Mouse (Mus musculus) neural tube, embryonic 11.5 days (tissue): ENCODE measurements at regions not wholly inside any gene's neighbourhood (a gene's known extent, or its start where the extent isn't known, plus 50 kb on each side); places are given as distances from the start of the nearest gene placed in this dataset.

ENCODE experiments used
- ATAC-seq: fragments of 200-750 bp; cut with Nextera tagmentation; 2 replicates; pipeline ENCODE4 v1.8.0; 2017; ENCODE audit warnings: moderate number of reproducible peaks, mild to moderate bottlenecking, moderate TSS enrichment, moderate library complexity; ENCODE audit not compliant: insufficient read depth, low FRiP score, low TSS enrichment
- DNase-seq: peaks from one replicate; pipeline ENCODE4 v3.0.0-alpha.2; 2015; ENCODE audit warnings: low spot score
- H3K27ac ChIP-seq: fragments of 300-500 bp; sonication (generic); 2 replicates; pipeline ENCODE4 v1.5.1; 2014; ENCODE audit warnings: low read depth, mild to moderate bottlenecking, low read length
- H3K27me3 ChIP-seq: fragments of 300-500 bp; sonication (generic); 2 replicates; pipeline ENCODE4 v1.6.1; 2014; ENCODE audit warnings: mild to moderate bottlenecking, low read length, mixed read lengths; ENCODE audit not compliant: control insufficient read depth, insufficient read depth
- H3K36me3 ChIP-seq: fragments of 300-500 bp; sonication (generic); 2 replicates; pipeline ENCODE4 v1.6.1; 2014; ENCODE audit warnings: mild to moderate bottlenecking, low read length, moderate library complexity, mixed read lengths; ENCODE audit not compliant: control insufficient read depth, insufficient read depth
- H3K4me1 ChIP-seq: fragments of 300-500 bp; sonication (generic); 2 replicates; pipeline ENCODE4 v1.6.1; 2014; ENCODE audit warnings: low read length, mixed read lengths; ENCODE audit not compliant: control insufficient read depth, insufficient read depth
- H3K4me2 ChIP-seq: fragments of 300-500 bp; sonication (generic); 2 replicates; pipeline ENCODE4 v1.6.1; 2014; ENCODE audit warnings: low read depth, mild to moderate bottlenecking, moderate library complexity
- H3K4me3 ChIP-seq: fragments of 300-500 bp; sonication (generic); 2 replicates; pipeline ENCODE4 v1.5.1; 2014; ENCODE audit warnings: low read depth, low read length
- H3K9ac ChIP-seq: fragments of 300-500 bp; sonication (generic); 2 replicates; pipeline ENCODE4 v1.6.1; 2014; ENCODE audit warnings: mild to moderate bottlenecking, low read length
- H3K9me3 ChIP-seq: fragments of 300-500 bp; sonication (generic); 2 replicates; pipeline ENCODE4 v1.6.1; 2016; ENCODE audit warnings: low read length; ENCODE audit not compliant: control insufficient read depth
- WGBS: fragments of 180-500 bp; shearing (Covaris S2); extraction: QIAGEN DNeasy Blood & Tissue Kit; methylation state at CpG from one replicate; pipeline ENCODE4 v1.1.7; 2014; 5-methylcytosine and 5-hydroxymethylcytosine counted together

GRCm38 (mm10) chr19:32926571-32926970 is 169.3 kb downstream of the Pten start:
- Histone ChIP-seq H3K27ac (no peak overlapping the region), H3K9ac (no peak overlapping the region), H3K27me3 (no peaks in the 10 kb centered on the region), H3K36me3 (no peaks in the 10 kb centered on the region), H3K4me1 (no peaks in the 10 kb centered on the region), H3K4me2 (no peak overlapping the region), H3K9me3 (no peaks in the 10 kb centered on the region), H3K4me3 (no peak overlapping the region)
- 83% methylated on average over 4 of the region's 4 CpGs for WGBS
- ATAC-seq, result no peak
- no peak for DNase-seq

GRCm38 (mm10) chr19:32933676-32934075 is 176.4 kb downstream of the Pten start:
- H3K4me2 ChIP-seq, result no peak overlapping the region
- H3K9ac ChIP-seq, result no peak overlapping the region
- no peaks in the 10 kb centered on the region for H3K9me3 ChIP-seq
- WGBS, result 89% methylated on average over 5 of the region's 5 CpGs
- H3K4me3 ChIP-seq, result no peak overlapping the region
- ATAC-seq (no peak), DNase-seq (no peak)
- H3K27me3 ChIP-seq, result no peaks in the 10 kb centered on the region
- no peaks in the 10 kb centered on the region for H3K36me3 ChIP-seq
- no peak overlapping the region for H3K27ac ChIP-seq
- H3K4me1 ChIP-seq, result no peaks in the 10 kb centered on the region

GRCm38 (mm10) chr19:32935638-32936037 is 178.3 kb downstream of the Pten start:
- Histone ChIP-seq H3K4me2 (no peak overlapping the region), H3K27me3 (no peaks in the 10 kb centered on the region), H3K9me3 (no peaks in the 10 kb centered on the region), H3K4me1 (no peaks in the 10 kb centered on the region), H3K36me3 (no peaks in the 10 kb centered on the region), H3K27ac (no peak overlapping the region), H3K4me3 (no peak overlapping the region), H3K9ac (no peak overlapping the region)
- no peak for ATAC-seq
- 90% methylated on average over 5 of the region's 5 CpGs for WGBS
- no peak for DNase-seq

- H3K27ac ChIP-seq, result no peak overlapping the region
- DNase-seq, result no peak
- no peak overlapping the region for H3K4me3 ChIP-seq
- no peak for ATAC-seq
- H3K27me3 ChIP-seq, result no peaks in the 10 kb centered on the region
- no peak overlapping the region for H3K4me2 ChIP-seq
- H3K9ac ChIP-seq, result no peak overlapping the region
- H3K9me3 ChIP-seq, result no peaks in the 10 kb centered on the region
- no peaks in the 10 kb centered on the region for H3K4me1 ChIP-seq
- no peaks in the 10 kb centered on the region for H3K36me3 ChIP-seq
- 75% methylated on average over 6 of the region's 6 CpGs for WGBS
Observed at GRCm38 (mm10) chr19:32937591-32937990, 180.3 kb downstream of the Pten start.

- no peak overlapping the region for H3K27ac ChIP-seq
- ATAC-seq, result no peak
- H3K27me3 ChIP-seq, result no peaks in the 10 kb centered on the region
- no peaks in the 10 kb centered on the region for H3K4me1 ChIP-seq
- WGBS, result 94% methylated on average over 5 of the region's 5 CpGs
- H3K36me3 ChIP-seq, result no peaks in the 10 kb centered on the region
- no peaks in the 10 kb centered on the region for H3K9me3 ChIP-seq
- DNase-seq, result no peak
- no peak overlapping the region for H3K4me2 ChIP-seq
- H3K9ac ChIP-seq, result no peak overlapping the region
- H3K4me3 ChIP-seq, result no peak overlapping the region
Observed at GRCm38 (mm10) chr19:32939692-32940091, 182.4 kb downstream of the Pten start.

GRCm38 (mm10) chr19:32940806-32941205 is 183.5 kb downstream of the Pten start:
- H3K36me3 ChIP-seq, result no peaks in the 10 kb centered on the region
- H3K4me3 ChIP-seq, result no peak overlapping the region
- 67% methylated on average over 6 of the region's 6 CpGs for WGBS
- no peak overlapping the region for H3K4me2 ChIP-seq
- H3K9me3 ChIP-seq, result no peaks in the 10 kb centered on the region
- DNase-seq (no peak), ATAC-seq (no peak)
- no peaks in the 10 kb centered on the region for H3K27me3 ChIP-seq
- H3K27ac ChIP-seq, result no peak overlapping the region
- H3K9ac ChIP-seq, result no peak overlapping the region
- no peaks in the 10 kb centered on the region for H3K4me1 ChIP-seq

GRCm38 (mm10) chr19:32943594-32944230 is 186.4 kb downstream of the Pten start:
- Histone ChIP-seq H3K4me3 (no peak overlapping the region), H3K4me1 (no peaks in the 10 kb centered on the region), H3K9ac (no peak overlapping the region), H3K36me3 (no peaks in the 10 kb centered on the region), H3K27me3 (no peaks in the 10 kb centered on the region), H3K4me2 (no peak overlapping the region), H3K9me3 (no peaks in the 10 kb centered on the region), H3K27ac (no peak overlapping the region)
- no peak for DNase-seq
- 87% methylated on average over 2 of the region's 2 CpGs for WGBS
- no peak for ATAC-seq

GRCm38 (mm10) chr19:32947081-32947855 is 190.0 kb downstream of the Pten start:
- Histone ChIP-seq H3K36me3 (no peaks in the 10 kb centered on the region), H3K9ac (no peak overlapping the region), H3K4me1 (no peaks in the 10 kb centered on the region), H3K4me2 (no peak overlapping the region), H3K27me3 (no peaks in the 10 kb centered on the region), H3K4me3 (no peak overlapping the region), H3K9me3 (no peaks in the 10 kb centered on the region), H3K27ac (no peak overlapping the region)
- WGBS, result 83% methylated on average over 12 of the region's 12 CpGs
- DNase-seq (no peak), ATAC-seq (no peak)

- 83% methylated on average over 3 of the region's 3 CpGs for WGBS
- no peak for DNase-seq
- H3K27me3 ChIP-seq, result no peaks in the 10 kb centered on the region
- no peaks in the 10 kb centered on the region for H3K4me1 ChIP-seq
- no peak overlapping the region for H3K4me2 ChIP-seq
- H3K36me3 ChIP-seq, result no peaks in the 10 kb centered on the region
- no peaks in the 10 kb centered on the region for H3K9me3 ChIP-seq
- no peak overlapping the region for H3K9ac ChIP-seq
- no peak overlapping the region for H3K4me3 ChIP-seq
- H3K27ac ChIP-seq, result no peak overlapping the region
- ATAC-seq, result no peak
Observed at GRCm38 (mm10) chr19:32950252-32950651, 193.0 kb downstream of the Pten start.
